Mouse (Mus musculus): ENCODE measurements around the gene Myo3b.

Myo3b gene

DNA sequence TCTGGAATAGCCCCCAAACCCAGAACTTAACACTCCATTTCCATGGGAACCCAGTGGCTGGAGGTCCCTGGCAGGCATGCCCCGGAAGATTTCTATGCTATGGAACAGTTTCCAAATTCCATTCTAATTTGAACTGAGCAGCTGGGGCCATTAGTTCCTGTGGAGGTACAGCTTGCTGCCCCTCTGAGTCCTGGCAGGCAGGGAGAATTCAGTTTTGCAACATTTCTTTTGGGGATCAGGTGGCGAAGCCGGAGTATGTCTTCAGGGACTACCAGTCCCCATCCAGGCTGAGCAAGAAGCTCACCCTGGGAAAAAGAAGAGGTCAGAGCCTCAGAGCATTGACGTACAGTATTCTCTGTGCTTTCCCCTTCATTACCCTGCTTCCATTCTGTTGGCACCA lies 94.4 kb downstream of the Myo3b start:
- no peak for DNase-seq (ENCODE audit: low read depth)

GRCm38 (mm10) chr2:70137226-70137998 lies 98.5 kb downstream of the Myo3b start:
- DNase-seq (ENCODE audit: low read depth): no peak

DNA sequence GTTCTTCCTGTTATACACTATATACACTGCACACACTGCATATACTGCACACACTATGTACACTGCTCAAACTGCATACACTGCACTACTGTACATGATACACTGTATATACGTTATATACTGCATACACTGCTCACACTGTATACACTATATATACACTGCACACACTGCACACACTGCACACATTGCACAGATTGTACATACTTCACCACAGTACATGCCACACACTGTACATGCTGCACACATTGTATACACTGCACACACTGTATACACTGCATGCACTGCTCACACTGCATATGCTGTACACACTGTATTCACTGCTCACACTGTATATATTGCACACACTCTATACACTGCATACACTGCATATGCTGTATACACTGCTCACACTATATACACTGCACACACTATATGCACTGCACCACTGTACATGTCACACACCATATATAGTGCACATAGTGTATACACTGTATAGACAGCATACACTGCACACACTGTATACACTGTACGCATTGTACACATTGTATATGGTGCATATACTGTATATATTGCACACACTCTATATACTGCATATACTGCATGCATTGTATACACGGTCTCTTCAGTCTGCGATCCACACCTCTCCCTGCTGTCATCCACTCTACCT lies 104.7 kb downstream of the Myo3b start:
- no peak for DNase-seq (ENCODE audit: low read depth)

DNA sequence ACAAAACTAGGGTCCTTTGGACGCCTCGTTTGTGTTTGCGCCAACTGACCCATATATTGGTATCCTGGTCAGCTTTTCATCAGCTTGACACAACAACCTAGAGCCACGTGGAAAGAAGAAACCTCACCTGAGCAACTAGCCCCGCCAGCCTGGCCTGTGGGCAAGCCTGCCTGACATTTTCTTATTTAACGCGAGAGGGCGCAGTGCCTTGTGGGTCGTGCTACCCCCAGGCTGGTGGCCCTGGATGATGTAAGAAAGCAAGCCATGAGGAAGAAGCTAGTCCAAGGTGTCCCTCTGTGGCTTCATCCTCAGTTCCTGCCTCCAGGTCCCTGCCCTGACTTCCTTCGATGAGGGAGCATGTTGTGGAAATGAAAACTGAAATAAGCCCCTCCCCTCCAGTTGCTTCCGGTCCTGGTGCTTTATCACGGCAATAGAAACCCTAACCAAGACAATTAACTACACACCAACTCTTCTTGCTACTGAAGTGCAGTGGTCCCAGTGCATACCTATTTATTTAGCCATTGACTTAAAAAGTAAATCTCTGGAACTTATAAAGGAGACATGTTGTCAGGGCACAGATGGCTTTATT lies 108.2 kb downstream of the Myo3b start:
- DNase-seq (ENCODE audit: low read depth): no peak

DNA sequence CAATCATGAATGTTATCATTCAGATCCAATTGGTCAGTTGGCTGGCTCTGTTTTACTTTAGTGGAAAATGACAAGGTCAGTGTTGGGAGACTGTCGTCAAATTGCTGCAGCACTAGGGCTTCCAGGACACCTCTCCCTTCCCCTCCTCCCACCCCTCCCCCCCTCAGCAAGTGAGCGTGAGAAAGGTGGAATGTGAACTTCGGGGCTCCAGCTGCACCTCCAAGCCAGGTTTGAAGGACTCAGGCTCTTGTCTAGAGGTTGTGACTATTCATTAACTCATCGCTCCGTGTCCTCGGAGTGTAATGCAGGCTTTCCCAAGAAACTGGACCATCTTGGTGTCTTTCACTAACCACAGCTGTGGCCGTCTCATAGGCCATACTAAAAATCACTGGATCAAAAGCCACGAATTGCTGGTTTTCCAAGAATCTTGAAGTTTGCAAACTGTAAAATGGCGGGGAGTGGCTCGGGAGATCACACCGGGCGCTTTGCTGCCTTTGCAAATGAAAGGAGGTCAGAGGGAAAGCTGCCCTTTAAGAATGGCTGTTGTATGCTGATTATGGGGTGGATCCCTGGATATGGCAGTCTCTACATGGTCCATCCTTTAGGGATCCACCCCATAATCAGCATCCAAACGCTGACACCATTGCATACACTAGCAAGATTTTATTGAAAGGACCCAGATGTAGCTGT lies 110.0 kb downstream of the Myo3b start:
- DNase-seq (ENCODE audit: low read depth): no peak

- DNase-seq (ENCODE audit: low read depth): peak; percentile 55
Measured at GRCm38 (mm10) chr2:70150399-70151035, 111.6 kb downstream of the Myo3b start.

DNA sequence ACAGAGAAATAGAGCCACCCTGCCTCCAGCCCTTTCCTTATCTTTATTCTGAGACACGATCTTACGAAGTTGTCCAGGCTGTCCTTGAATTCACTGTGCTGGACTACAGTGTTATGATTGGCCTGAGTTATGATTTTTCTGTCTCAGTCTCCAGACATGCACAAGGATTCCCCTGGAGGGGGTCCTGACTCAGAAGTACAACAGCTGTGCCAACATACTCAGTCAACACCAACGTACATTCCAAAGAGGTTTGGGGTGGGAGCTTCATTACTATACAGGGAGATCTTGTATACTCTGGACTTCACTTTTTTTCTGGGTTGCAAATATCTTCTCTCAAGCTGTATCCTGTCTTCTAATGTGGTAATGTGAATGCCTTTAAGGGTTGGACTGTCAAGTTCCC lies 113.0 kb downstream of the Myo3b start:
- DNase-seq (ENCODE audit: low read depth): peak; percentile 71

- no peak for DNase-seq (ENCODE audit: low read depth)
Measured at GRCm38 (mm10) chr2:70155226-70155836, 116.4 kb downstream of the Myo3b start.

DNA sequence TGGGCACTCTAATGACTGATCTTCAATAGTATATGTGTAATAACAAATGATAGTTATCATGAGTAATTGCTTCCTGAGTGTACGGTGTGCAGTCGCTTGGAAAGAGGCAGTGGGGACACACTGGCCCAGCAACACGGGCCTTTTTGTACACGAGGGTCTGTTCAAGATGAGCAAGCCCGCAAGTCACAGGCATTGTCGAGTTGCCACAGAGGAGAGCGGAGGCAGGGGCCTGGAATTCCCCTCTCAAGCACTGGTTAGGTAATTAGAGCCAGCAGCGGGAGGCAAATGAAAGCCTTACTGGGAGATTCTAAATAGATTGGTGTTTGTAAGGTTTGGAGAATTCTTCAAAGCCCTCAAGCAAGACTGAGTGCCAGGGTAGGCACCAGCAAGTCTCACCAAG lies 120.6 kb downstream of the Myo3b start:
- no peak for DNase-seq (ENCODE audit: low read depth)

- DNase-seq (ENCODE audit: low read depth): no peak
Measured at GRCm38 (mm10) chr2:70166231-70166630, 127.3 kb downstream of the Myo3b start.

DNA sequence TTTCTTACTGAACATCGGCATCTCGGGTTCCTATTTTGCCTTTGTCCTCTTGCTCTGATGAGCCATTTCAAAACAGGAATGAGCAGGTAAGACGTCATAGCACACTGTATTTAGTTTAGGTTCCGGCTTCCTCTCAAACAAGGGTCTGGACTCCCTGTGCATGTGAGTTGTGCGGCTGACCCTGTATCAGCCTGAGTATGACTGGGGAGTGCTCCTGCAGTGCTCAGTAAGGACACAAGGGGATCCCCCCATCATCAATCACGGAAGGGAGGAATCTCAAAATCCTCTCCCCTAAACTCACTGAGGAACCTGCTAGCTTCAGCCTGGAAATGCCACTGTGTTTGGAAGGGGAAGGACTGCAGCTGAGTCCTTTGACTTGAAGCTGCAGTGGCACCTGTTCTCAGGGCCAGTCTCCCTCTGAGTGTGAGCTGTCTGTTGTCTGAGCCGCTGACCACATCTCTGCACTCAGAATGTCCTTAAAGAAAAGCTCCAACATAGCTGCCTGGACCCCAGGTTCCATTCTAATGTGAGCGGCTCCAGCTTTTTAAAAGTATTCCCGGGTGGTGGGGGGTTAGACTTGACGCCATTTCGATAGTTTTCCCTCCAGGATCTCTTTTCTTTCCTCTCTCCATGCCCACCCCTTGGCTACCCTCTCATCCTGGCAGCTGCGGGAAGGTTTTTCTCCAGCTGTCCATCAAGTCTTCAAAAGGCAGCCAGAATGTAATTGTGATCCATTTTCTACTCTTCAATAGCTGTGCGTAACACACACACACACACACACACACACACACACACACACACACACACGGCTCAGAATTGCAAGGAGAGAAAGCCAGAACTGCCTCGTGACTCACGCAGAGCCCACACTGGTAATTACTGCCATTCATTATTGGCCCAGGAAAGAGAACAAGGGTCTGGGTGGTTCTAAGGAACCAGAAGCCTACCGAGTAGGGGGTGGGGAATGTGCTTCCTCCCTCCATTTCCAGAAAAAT lies 129.3 kb downstream of the Myo3b start:
- peak; percentile 42 for DNase-seq (ENCODE audit: low read depth)

- no peak for DNase-seq (ENCODE audit: low read depth)
Measured at GRCm38 (mm10) chr2:70170469-70170868, 131.5 kb downstream of the Myo3b start.

DNA sequence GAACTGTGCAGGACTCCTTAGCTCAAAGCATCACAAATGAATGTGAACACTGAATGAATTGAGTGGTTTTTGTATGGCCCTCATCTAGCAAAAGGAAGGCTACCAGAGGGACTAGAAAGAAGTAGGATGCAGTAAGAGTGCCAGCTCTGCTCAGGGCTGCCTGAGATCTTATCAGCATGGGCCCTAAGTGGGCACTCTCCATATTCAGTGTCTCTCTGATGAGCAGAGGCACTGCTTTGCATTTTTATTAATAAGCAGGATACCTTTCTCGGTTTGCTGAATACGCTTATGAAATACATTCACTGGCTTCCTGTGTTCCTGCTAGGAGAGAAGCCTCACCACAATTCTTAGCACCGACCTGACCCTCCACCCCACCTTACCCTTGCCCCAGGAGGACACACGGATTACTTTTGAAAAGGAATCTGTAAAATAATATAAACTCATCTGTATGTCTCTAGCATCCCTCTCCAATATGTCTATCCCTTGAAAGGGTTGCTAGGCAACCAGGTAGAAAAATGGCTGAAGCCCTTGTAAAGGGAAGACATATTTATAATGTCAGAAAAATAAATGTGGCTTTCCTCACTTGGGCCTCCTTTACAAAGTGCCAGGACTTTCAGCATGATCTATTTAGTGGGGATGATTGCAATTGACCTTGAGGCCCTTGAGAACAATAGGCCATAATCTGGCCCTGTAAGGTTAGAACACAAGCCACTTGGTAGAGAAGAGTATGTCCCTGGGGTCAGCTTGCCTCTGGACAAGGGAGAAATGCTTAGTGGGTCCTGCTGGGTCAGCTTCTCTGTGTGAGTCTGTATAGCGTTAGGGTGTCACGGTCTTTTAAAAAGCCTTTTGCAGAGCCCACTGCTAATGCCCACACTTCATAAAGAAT lies 138.1 kb downstream of the Myo3b start:
- no peak for DNase-seq (ENCODE audit: low read depth)

- DNase-seq (ENCODE audit: low read depth): no peak
Measured at GRCm38 (mm10) chr2:70177709-70178030, 138.7 kb downstream of the Myo3b start.

DNA sequence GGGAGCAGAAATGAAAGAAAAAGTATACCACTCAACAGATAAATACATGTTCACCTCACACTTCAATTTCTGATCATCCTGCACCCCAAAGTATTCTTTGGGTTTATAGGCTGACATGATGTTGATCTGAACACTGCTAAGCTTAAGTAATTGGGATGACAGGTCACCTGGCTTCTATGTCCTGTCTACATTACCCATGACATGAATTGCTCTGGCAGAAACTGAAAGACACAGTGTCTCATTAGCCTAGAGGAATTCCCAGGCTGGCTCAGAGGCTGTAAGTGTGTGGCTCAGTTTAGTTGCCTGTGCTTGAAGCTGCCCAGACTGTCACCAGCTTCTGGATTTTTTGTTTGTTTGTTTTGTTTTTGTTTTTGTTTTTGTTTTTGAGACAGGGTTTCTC lies 139.3 kb downstream of the Myo3b start:
- no peak for DNase-seq (ENCODE audit: low read depth)

DNA sequence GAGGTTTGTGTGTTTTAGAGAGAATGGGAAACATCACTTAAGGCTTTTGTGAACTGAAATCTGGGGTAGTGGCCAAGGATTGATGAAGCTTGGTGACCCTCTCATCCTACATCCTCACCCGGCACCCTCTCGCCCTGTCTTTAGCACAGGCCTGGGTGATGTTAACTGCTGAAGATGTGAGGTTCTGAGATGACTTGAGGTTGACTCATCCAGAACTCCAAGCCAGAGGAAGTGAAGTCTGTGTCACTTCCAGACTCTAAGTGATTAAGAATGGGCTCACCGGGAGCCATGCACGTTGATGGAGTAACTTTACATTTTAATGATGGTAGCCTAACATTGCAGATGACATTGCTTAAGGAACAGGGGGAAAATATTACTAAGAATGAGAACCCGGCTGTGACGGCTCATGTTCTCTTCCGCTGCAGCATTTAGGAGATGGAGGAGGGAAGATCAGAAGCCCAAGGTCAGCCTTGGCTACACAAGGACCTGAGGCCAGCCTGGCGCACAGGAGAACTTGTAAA lies 143.3 kb downstream of the Myo3b start:
- DNase-seq (ENCODE audit: low read depth): peak; percentile 49

GRCm38 (mm10) chr2:70187040-70187439 lies 148.1 kb downstream of the Myo3b start:
- DNase-seq (ENCODE audit: low read depth): no peak

DNA sequence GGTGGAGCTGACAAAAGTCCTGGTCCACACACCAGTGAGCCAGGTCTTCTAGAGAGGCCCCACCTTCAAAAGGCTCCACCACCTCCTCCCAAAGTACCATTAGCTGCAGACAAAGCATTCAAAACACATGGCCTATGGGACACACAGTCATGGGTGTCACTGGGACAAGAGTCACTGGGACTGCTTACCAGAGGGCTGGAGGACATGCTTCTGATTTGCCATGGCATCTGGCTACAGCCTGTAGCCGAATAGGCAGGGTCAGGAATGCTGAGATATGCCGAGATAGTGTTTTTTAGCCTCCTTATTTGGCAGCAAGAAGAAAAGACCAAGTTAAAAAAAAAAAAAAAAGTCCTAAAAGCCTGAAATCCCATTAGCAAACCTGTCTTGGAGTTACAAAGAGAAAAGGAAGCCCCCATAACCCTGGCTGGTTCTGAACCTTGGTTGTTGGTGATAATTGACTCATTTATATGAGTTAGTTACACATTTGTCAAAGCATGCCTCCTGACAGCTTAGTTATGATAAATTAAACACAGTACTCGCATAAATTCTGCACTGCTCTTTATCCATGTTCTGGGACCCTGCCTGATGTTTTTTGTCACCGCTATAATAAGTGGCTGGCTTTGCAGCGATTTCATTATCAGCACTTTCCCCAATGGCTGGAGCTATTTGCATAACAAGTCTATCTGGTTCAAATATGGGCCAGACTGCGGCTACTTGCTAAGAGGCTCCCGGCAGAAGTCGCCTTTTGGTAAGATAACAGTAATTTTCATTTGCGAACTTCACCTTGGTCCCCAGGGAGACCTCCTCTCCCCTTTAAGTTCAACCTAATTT lies 156.7 kb downstream of the Myo3b start:
- no peak for DNase-seq (ENCODE audit: low read depth)

All from NIH3T3 (cell line).